In the genomic region with DNA sequence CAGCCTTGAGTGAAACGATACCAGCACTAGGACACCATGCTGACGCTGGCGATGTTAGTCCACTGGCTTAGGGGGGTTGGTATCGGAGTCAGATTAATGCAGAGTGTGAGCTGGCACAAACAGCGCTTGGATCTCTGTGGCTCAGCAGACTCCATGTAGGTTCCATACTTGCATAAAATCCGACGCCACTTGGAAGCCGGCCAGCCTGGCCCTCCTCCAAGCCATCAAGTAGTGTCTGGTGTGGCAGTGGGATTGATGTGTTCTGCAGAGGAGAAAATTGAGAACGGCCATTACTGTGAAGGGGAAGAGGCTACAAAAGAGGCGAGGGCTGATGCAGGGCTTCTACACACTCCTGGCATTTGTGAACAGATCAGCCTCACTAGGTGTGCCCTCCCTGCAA, we compare ENCODE assay signal across 9 mouse cellular contexts.
DNase-seq lines count a peak whose midpoint lies in the region; ATAC-seq lines count a peak whose summit lies in the region.
"Had no signal": no experiment of that assay in that cellular context is flagged by ENCODE, and none has a peak within 500 bp of the region (broad histone marks: within the 10 kb centered on the region; RNA-seq: fewer than 3 reads in every experiment).

No protein-coding gene starts in this region.

- no peak for DNase-seq in hindbrain, embryonic 11.5 days (ENCODE audit: low spot score)
- DNase-seq in testis, postnatal 10 days (ENCODE audit: low spot score), result peak; percentile 43
- DNase-seq in testis, postnatal 14 days (ENCODE audit: low spot score), result no peak
- DNase-seq in embryo, embryonic 9.5 days (ENCODE audit: extremely low spot score), result no peak
- DNase-seq in liver, embryonic 11.5 days (ENCODE audit: low spot score), result no peak
- DNase-seq: kidney, adult 18-20 months had no signal

- no peak overlapping the region for H3K4me2 ChIP-seq in hindbrain, embryonic 13.5 days
- no peak overlapping the region for H3K4me2 ChIP-seq in hindbrain, embryonic 11.5 days (replicated peaks; ENCODE audit: low read depth, low read length)
- H3K4me2 ChIP-seq in hindbrain, embryonic 15.5 days, result 0 out of 2 replicates have a peak overlapping the region, but pooled peaks have one; percentile 3
- H3K4me2 ChIP-seq in liver, embryonic 11.5 days, result no peak overlapping the region

- WGBS in hindbrain, embryonic 13.5 days, result 57% methylated on average over 10 of the region's 10 CpGs
- 86% methylated on average over 10 of the region's 10 CpGs for WGBS in hindbrain, embryonic 11.5 days
- 55% methylated on average over 10 of the region's 10 CpGs for WGBS in hindbrain, embryonic 15.5 days
- 83% methylated on average over 10 of the region's 10 CpGs for WGBS in liver, embryonic 11.5 days

- H3K9ac ChIP-seq in hindbrain, embryonic 13.5 days, result no peak overlapping the region
- no peak overlapping the region for H3K9ac ChIP-seq in hindbrain, embryonic 11.5 days (ENCODE audit: low read depth, low read length)
- no peak overlapping the region for H3K9ac ChIP-seq in hindbrain, embryonic 15.5 days
- no peak overlapping the region for H3K9ac ChIP-seq in liver, embryonic 11.5 days (ENCODE audit: low read depth, low read length)

- H3K27me3 ChIP-seq in hindbrain, embryonic 13.5 days, result no peaks in the 10 kb centered on the region
- no peaks in the 10 kb centered on the region for H3K27me3 ChIP-seq in hindbrain, embryonic 11.5 days (ENCODE audit: control insufficient read depth, insufficient read depth, low read length)
- H3K27me3 ChIP-seq in hindbrain, embryonic 15.5 days, result no peaks in the 10 kb centered on the region
- H3K27me3 ChIP-seq in liver, embryonic 11.5 days (replicated peaks; ENCODE audit: control insufficient read depth, insufficient read depth, low read length), result no peaks in the 10 kb centered on the region

- no peak overlapping the region for H3K4me3 ChIP-seq in hindbrain, embryonic 13.5 days
- H3K4me3 ChIP-seq in hindbrain, embryonic 11.5 days (ENCODE audit: low read depth, low read length), result no peak overlapping the region
- H3K4me3 ChIP-seq in hindbrain, embryonic 15.5 days, result no peak overlapping the region
- H3K4me3 ChIP-seq in liver, embryonic 11.5 days (ENCODE audit: low read depth, low read length), result no peak overlapping the region

- peaks cover 15% of the 10 kb centered on the region for H3K4me1 ChIP-seq in hindbrain, embryonic 13.5 days (replicated peaks)
- no peaks in the 10 kb centered on the region for H3K4me1 ChIP-seq in hindbrain, embryonic 11.5 days (replicated peaks; ENCODE audit: control insufficient read depth, insufficient read depth, low read length)
- H3K4me1 ChIP-seq in hindbrain, embryonic 15.5 days (replicated peaks), result peaks cover 10% of the 10 kb centered on the region; the same call in 1 of the 2 replicates
- no peaks in the 10 kb centered on the region for H3K4me1 ChIP-seq in liver, embryonic 11.5 days (replicated peaks; ENCODE audit: control insufficient read depth, insufficient read depth, low read length)

- ATAC-seq in hindbrain, embryonic 13.5 days (ENCODE audit: low FRiP score), result peak; percentile 75
- no peak for ATAC-seq in hindbrain, embryonic 11.5 days (ENCODE audit: low FRiP score)
- peak; percentile 86 for ATAC-seq in hindbrain, embryonic 15.5 days (ENCODE audit: low FRiP score, low read depth)
- no peak for ATAC-seq in liver, embryonic 11.5 days (replicated peaks; ENCODE audit: low FRiP score)

- no peaks in the 10 kb centered on the region for H3K36me3 ChIP-seq in hindbrain, embryonic 13.5 days
- H3K36me3 ChIP-seq in hindbrain, embryonic 11.5 days (ENCODE audit: control insufficient read depth, insufficient read depth, low read length), result no peaks in the 10 kb centered on the region
- no peaks in the 10 kb centered on the region for H3K36me3 ChIP-seq in hindbrain, embryonic 15.5 days
- H3K36me3 ChIP-seq in liver, embryonic 11.5 days (ENCODE audit: control insufficient read depth, insufficient read depth, low read length), result no peaks in the 10 kb centered on the region
- H3K36me3 ChIP-seq: G1E had no signal

- peaks cover 3% of the 10 kb centered on the region for H3K9me3 ChIP-seq in hindbrain, embryonic 13.5 days
- H3K9me3 ChIP-seq in hindbrain, embryonic 11.5 days (ENCODE audit: control insufficient read depth, low read length), result no peaks in the 10 kb centered on the region
- H3K9me3 ChIP-seq in hindbrain, embryonic 15.5 days, result no peaks in the 10 kb centered on the region
- H3K9me3 ChIP-seq in liver, embryonic 11.5 days (ENCODE audit: control insufficient read depth, low read length), result no peaks in the 10 kb centered on the region

- peak overlapping the region; percentile 52 for H3K27ac ChIP-seq in hindbrain, embryonic 13.5 days
- no peak overlapping the region for H3K27ac ChIP-seq in hindbrain, embryonic 11.5 days (ENCODE audit: low read depth, low read length)
- H3K27ac ChIP-seq in hindbrain, embryonic 15.5 days (replicated peaks), result no peak overlapping the region
- H3K27ac ChIP-seq in liver, embryonic 11.5 days (ENCODE audit: low read depth, low read length), result no peak overlapping the region

Comparison
In these comparisons a context has a peak if more than half of its experiments do, and no peak if none do; other contexts are left out.
1. ATAC-seq: peak in hindbrain, embryonic 13.5 days (single experiment) and hindbrain, embryonic 15.5 days (single experiment); none in hindbrain, embryonic 11.5 days (single experiment) and liver, embryonic 11.5 days (single experiment).